20 mouse cellular contexts compared by ENCODE assay signal in genomic region chr4:149330495-149330894, GRCm38 (mm10). TPM values are rescaled to one million over a fixed set of nuclear protein-coding genes. Genes with fewer than 3 reads are reported as not detected.
A peak's percentile ranks its signal among the peaks of the same experiment; 100 is the strongest.
DNase-seq lines count a peak whose midpoint lies in the region; ATAC-seq and TF ChIP-seq lines count a peak whose summit lies in the region.
"Had no signal": no experiment of that assay in that cellular context is flagged by ENCODE, and none has a peak within 500 bp of the region (broad histone marks: within the 10 kb centered on the region; RNA-seq: fewer than 3 reads in every experiment).

No protein-coding gene starts in this region.

- intact Hi-C loops in heart, adult 2 months (cut with DNase I) = no loop called here

- TF ChIP-seq POLR2A in heart, adult 2 months (IDR thresholded peaks at IDR 0.05; ENCODE audit: insufficient read depth, low read depth, low read length) = no peak
- no peak for TF ChIP-seq POLR2A in liver, adult 2 months (IDR thresholded peaks at IDR 0.05; ENCODE audit: extremely low read depth, insufficient read depth, low read length)
- TF ChIP-seq POLR2A in brain, embryonic 14.5 days (IDR thresholded peaks at IDR 0.05; ENCODE audit: borderline replicate concordance, extremely low read depth, insufficient read depth, insufficient read length, poor library complexity, severe bottlenecking) = no peak

- no peak for ATAC-seq in heart, embryonic 11.5 days (replicated peaks; ENCODE audit: insufficient number of reproducible peaks, low FRiP score, low TSS enrichment)
- ATAC-seq in liver, embryonic 12.5 days = no peak; the same call in 1 of the 2 replicates
- ATAC-seq: intestine, embryonic 16.5 days had no signal

- no peaks in the 10 kb centered on the region for H3K36me3 ChIP-seq in heart, adult 2 months (ENCODE audit: control insufficient read depth, insufficient read depth, low read length)
- peaks cover 45% of the 10 kb centered on the region for H3K36me3 ChIP-seq in heart, embryonic 11.5 days (ENCODE audit: control insufficient read depth, insufficient read depth, low read length)
- H3K36me3 ChIP-seq in liver, adult 2 months (ENCODE audit: control insufficient read depth, insufficient read depth, low read length) = peaks cover 46% of the 10 kb centered on the region
- peaks cover 81% of the 10 kb centered on the region for H3K36me3 ChIP-seq in liver, embryonic 12.5 days
- peaks cover 77% of the 10 kb centered on the region for H3K36me3 ChIP-seq in E14TG2a.4 (ENCODE audit: insufficient read depth, low read length)

- H3K27ac ChIP-seq in heart, adult 2 months = no peak overlapping the region
- H3K27ac ChIP-seq in heart, embryonic 11.5 days (ENCODE audit: low read depth, low read length) = no peak overlapping the region
- H3K27ac ChIP-seq in liver, adult 2 months (replicated peaks; ENCODE audit: insufficient read depth, low read depth, low read length) = no peak overlapping the region
- no peak overlapping the region for H3K27ac ChIP-seq in liver, embryonic 12.5 days
- H3K27ac ChIP-seq: heart, embryonic 13.5 days; hindbrain, embryonic 14.5 days; limb, embryonic 10.5 days; liver, embryonic 15.5 days; macrophage; midbrain, embryonic 10.5 days had no signal

- no peaks in the 10 kb centered on the region for H3K9me3 ChIP-seq in heart, embryonic 11.5 days (replicated peaks; ENCODE audit: control insufficient read depth, low read length)
- no peaks in the 10 kb centered on the region for H3K9me3 ChIP-seq in liver, embryonic 12.5 days (replicated peaks)
- H3K9me3 ChIP-seq in E14TG2a.4 (ENCODE audit: low read length) = no peaks in the 10 kb centered on the region
- H3K9me3 ChIP-seq: heart, embryonic 13.5 days; limb, embryonic 10.5 days; liver, embryonic 15.5 days; midbrain, embryonic 10.5 days had no signal

- no peaks in the 10 kb centered on the region for H3K27me3 ChIP-seq in heart, adult 2 months (ENCODE audit: control insufficient read depth, insufficient read depth, low read length)
- H3K27me3 ChIP-seq in heart, embryonic 11.5 days (ENCODE audit: control insufficient read depth, insufficient read depth, low read length) = no peaks in the 10 kb centered on the region
- no peaks in the 10 kb centered on the region for H3K27me3 ChIP-seq in liver, adult 2 months (ENCODE audit: control insufficient read depth, insufficient read depth, low read length)
- H3K27me3 ChIP-seq in liver, embryonic 12.5 days (replicated peaks) = no peaks in the 10 kb centered on the region
- no peaks in the 10 kb centered on the region for H3K27me3 ChIP-seq in E14TG2a.4 (ENCODE audit: insufficient read depth, low read length)
- H3K27me3 ChIP-seq: CH12.LX; heart, embryonic 13.5 days; liver, embryonic 15.5 days had no signal

- peak; percentile 37 for TF ChIP-seq CTCF in heart, adult 2 months (IDR thresholded peaks at IDR 0.05)
- peak; percentile 25; the same call in 1 of the 2 replicates for TF ChIP-seq CTCF in liver, adult 2 months (IDR thresholded peaks at IDR 0.05; ENCODE audit: low read depth, low read length)
- TF ChIP-seq CTCF in E14TG2a.4 (conservative IDR thresholded peaks at IDR 0.05; ENCODE audit: low read length) = peak; percentile 41
- TF ChIP-seq CTCF in brain, embryonic 14.5 days (IDR thresholded peaks at IDR 0.05; ENCODE audit: borderline replicate concordance, extremely low read depth, insufficient read depth, insufficient read length) = peak; percentile 31; the same call in 1 of the 2 replicates

- DNase-seq in heart, adult 2 months = no peak
- no peak for DNase-seq in liver, adult 2 months (ENCODE audit: extremely low read depth, low read depth, low spot score)
- no peak for DNase-seq in brain, embryonic 14.5 days (ENCODE audit: low read depth)
- DNase-seq in spleen, adult 12 weeks (ENCODE audit: low spot score) = no peak
- DNase-seq: adrenal gland, adult 8-10 months; cerebellum, postnatal 10 days; embryo, embryonic 11 days; kidney, postnatal 14 days; thymus, postnatal 36 days had no signal

- no peaks in the 10 kb centered on the region for H3K79me2 ChIP-seq in heart, adult 2 months (replicated peaks; ENCODE audit: control insufficient read depth, insufficient read depth, low read length)
- H3K79me2 ChIP-seq in liver, adult 2 months (ENCODE audit: control insufficient read depth, insufficient read depth, low read length) = no peaks in the 10 kb centered on the region

- no peak overlapping the region for H3K4me3 ChIP-seq in heart, adult 2 months
- no peak overlapping the region for H3K4me3 ChIP-seq in heart, embryonic 11.5 days (ENCODE audit: low read depth, low read length)
- H3K4me3 ChIP-seq in liver, adult 2 months (ENCODE audit: insufficient read depth, low read depth, low read length) = no peak overlapping the region
- no peak overlapping the region for H3K4me3 ChIP-seq in liver, embryonic 12.5 days
- H3K4me3 ChIP-seq in E14TG2a.4 (replicated peaks; ENCODE audit: low read length) = no peak overlapping the region
- H3K4me3 ChIP-seq: heart, embryonic 13.5 days; limb, embryonic 10.5 days; liver, embryonic 15.5 days; midbrain, embryonic 10.5 days had no signal

- no peak for TF ChIP-seq EP300 in heart, adult 2 months (IDR thresholded peaks at IDR 0.05; ENCODE audit: insufficient read depth, low read depth, low read length)

- H3K4me2 ChIP-seq in heart, embryonic 11.5 days = no peak overlapping the region
- no peak overlapping the region for H3K4me2 ChIP-seq in liver, embryonic 12.5 days
- H3K4me2 ChIP-seq: heart, embryonic 13.5 days; hindbrain, embryonic 14.5 days; liver, embryonic 15.5 days had no signal

- H3K4me1 ChIP-seq in heart, adult 2 months (ENCODE audit: control insufficient read depth, insufficient read depth, low read length) = peaks cover 3% of the 10 kb centered on the region; the same call in 1 of the 2 replicates
- peaks cover 4% of the 10 kb centered on the region for H3K4me1 ChIP-seq in heart, embryonic 11.5 days (ENCODE audit: control insufficient read depth, insufficient read depth, low read length)
- H3K4me1 ChIP-seq in liver, adult 2 months (ENCODE audit: control insufficient read depth, insufficient read depth, low read length) = no peaks in the 10 kb centered on the region
- no peaks in the 10 kb centered on the region for H3K4me1 ChIP-seq in liver, embryonic 12.5 days
- peaks cover 35% of the 10 kb centered on the region for H3K4me1 ChIP-seq in E14TG2a.4 (replicated peaks; ENCODE audit: low read depth, low read length)
- H3K4me1 ChIP-seq: limb, embryonic 10.5 days; liver, embryonic 15.5 days; midbrain, embryonic 10.5 days had no signal

- H3K9ac ChIP-seq in heart, adult 2 months (ENCODE audit: low read depth, low read length) = no peak overlapping the region
- no peak overlapping the region for H3K9ac ChIP-seq in heart, embryonic 11.5 days (ENCODE audit: low read depth, low read length)
- H3K9ac ChIP-seq in liver, adult 2 months (ENCODE audit: low read depth, low read length) = no peak overlapping the region
- no peak overlapping the region for H3K9ac ChIP-seq in liver, embryonic 12.5 days
- H3K9ac ChIP-seq: heart, embryonic 13.5 days; hindbrain, embryonic 14.5 days; liver, embryonic 15.5 days had no signal

- 97% methylated on average over 5 of the region's 5 CpGs for WGBS in heart, adult 2 months
- WGBS in heart, embryonic 11.5 days (ENCODE audit: insufficient replicate concordance) = 95% methylated on average over 5 of the region's 5 CpGs
- WGBS in liver, adult 2 months = 98% methylated on average over 5 of the region's 5 CpGs
- 91% methylated on average over 5 of the region's 5 CpGs for WGBS in liver, embryonic 12.5 days (ENCODE audit: insufficient replicate concordance)

RNA-seq across cellular contexts. Expression of gene Kif1b, which starts 23.0 kb away (rescaled TPM):
- total RNA-seq in heart, adult 2 months (2021) = 100 to 1,000 TPM; 154 to 186 TPM
- polyA plus RNA-seq in heart, adult 2 months (2012; rRNA removed) = 41.6 and 79.2 TPM in 2 replicates
- 47.8 and 49.6 TPM in 2 replicates for polyA plus RNA-seq in heart, embryonic 11.5 days (2014; fragmentation: Nextera tagmentation; extraction: Ambion mirVana)
- 74.4 and 94.2 TPM in 2 replicates for total RNA-seq in liver, adult 2 months (2014; rRNA removed)
- 38.4 and 41.2 TPM in 2 replicates for polyA plus RNA-seq in liver, adult 2 months (2012; rRNA removed)
- 9.1 and 9.2 TPM in 2 replicates for polyA plus RNA-seq in liver, embryonic 12.5 days (2016; fragmentation: Nextera tagmentation; extraction: Ambion mirVana)
- 189 and 232 TPM in 2 replicates for polyA plus RNA-seq in brain, embryonic 14.5 days (2012; rRNA removed)
